Mouse (Mus musculus) cortical plate, adult 2 months (tissue): ENCODE results near the gene Gm10775. TPM values are rescaled to one million over a fixed set of nuclear protein-coding genes. Genes with fewer than 3 reads are reported as not detected.

Experiments used
- H3K27ac ChIP-seq: fragments of 200-500 bp; 2 replicates; pipeline ENCODE4 v1.5.1; 2012; ENCODE audit warnings: low read length, control low read depth, inconsistent platforms; ENCODE audit not compliant: insufficient read depth
- H3K4me1 ChIP-seq: fragments of 200-500 bp; 2 replicates; pipeline ENCODE4 v1.6.1; 2011; ENCODE audit warnings: low read length; ENCODE audit not compliant: control insufficient read depth, insufficient read depth
- H3K4me3 ChIP-seq: fragments of 200-500 bp; 2 replicates; pipeline ENCODE4 v1.5.1; 2011; ENCODE audit warnings: mild to moderate bottlenecking, low read length, control low read depth; ENCODE audit not compliant: insufficient read depth
- CTCF ChIP-seq: fragments of 200-500 bp; IDR thresholded peaks from 2 replicates; pipeline ENCODE4 v1.5.1; 2011; ENCODE audit warnings: mild to moderate bottlenecking, control low read depth, low read length; ENCODE audit not compliant: insufficient read depth; ENCODE audit errors: extremely low read depth
- POLR2A ChIP-seq: fragments of 200-500 bp; IDR thresholded peaks from 2 replicates; pipeline ENCODE4 v1.6.1; 2011; ENCODE audit warnings: mild to moderate bottlenecking, low read length, control low read depth; ENCODE audit not compliant: insufficient read depth; ENCODE audit errors: extremely low read depth
- polyA plus RNA-seq: library from polyadenylated mRNA; depleted of rRNA; stranded (reverse); fragments of >200 nt; gene quantifications from 2 replicates; pipeline ENCODE4 v1.2.3, GENCODE M21; 2012; rRNA removed

The Gm10775 gene
- polyA plus RNA-seq, 1 experiment: 0.73 TPM

DNA sequence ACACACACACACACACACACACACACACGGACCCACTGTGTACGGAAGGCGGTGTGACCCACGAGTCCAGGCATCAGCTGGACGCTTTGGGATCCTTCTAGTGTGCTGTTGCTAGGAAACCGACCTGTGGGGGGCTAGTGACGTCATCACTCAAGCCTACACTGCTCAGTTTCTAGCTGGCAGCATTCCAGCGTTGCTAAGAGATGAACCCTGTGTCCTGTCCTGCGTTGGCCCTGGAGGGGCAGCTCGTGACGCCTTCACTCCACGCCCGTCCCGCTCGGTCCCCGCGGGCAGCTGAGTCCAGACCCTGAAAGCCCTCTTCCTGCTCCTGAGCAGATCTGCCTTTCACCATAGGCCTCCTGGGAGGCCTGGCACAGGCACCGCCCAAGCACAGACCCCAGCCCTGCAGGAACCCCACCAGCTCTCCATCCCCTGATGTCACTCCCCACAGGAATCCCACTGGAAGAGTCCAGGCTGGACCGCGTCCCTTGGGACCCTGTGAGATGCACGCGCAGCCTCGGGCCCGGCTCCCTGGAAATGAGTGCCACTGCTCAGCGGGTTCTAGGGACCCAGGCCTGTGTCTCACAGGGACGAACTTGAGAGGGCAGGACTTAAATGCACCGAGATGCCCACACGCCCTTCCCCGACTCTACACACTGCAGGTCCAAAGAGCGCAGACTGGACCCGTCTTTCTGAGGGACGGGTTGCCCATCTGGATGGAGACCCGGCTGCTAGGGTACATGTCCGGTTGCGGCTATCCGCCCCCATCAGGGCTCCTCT, 974 bp upstream of the Gm10775 start:
- Histone ChIP-seq H3K4me1 (no peaks in the 10 kb centered on the region), H3K27ac (no peak overlapping the region), H3K4me3 (peak overlapping the region; percentile 31)
- TF ChIP-seq CTCF (no peak), POLR2A (no peak)

DNA sequence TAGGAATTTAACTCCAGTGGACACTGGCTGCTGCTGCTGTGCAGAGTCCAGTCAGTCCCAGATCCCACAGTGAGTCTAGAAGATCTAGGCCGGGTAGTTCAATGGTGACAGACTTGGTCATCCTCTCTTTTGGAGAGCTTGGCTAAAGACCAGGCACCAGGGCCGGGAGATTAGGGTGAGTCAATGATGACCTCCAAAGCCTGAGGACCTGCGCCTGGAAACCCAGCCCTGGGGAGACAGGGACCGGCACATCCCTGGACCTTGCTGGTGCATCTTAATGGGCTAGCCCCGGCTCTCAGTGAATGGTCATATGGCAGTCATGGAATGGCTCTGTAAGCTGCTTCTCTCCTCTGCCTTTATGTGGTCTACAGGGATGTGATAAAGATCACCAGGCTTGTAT, 2.7 kb downstream of the Gm10775 start:
- Histone ChIP-seq H3K4me1 (no peaks in the 10 kb centered on the region), H3K27ac (no peak overlapping the region), H3K4me3 (no peak overlapping the region)
- TF ChIP-seq POLR2A: no peak
- TF ChIP-seq CTCF: no peak

DNA sequence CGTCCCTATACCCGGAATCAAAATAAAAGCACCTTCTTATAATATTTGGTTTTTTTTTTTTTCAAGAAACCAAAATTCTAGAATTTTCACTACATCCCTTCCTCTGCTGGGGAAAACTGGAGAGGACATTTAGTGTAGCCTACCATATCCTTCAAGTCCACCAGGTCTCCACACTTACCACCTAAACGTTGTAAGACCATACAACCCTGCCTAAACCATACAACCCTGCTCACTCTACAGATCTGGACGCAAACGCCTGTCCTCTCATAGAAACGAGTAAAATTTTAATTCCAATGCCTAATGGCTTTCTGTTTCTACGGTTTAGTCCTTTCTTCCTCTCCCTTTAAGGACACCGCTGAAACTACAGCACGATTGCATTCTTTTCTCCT, 18.6 kb downstream of the Gm10775 start:
- no peak for TF ChIP-seq CTCF
- TF ChIP-seq POLR2A: no peak
- Histone ChIP-seq H3K27ac (no peak overlapping the region), H3K4me1 (no peaks in the 10 kb centered on the region), H3K4me3 (peak overlapping the region; percentile 68)

DNA sequence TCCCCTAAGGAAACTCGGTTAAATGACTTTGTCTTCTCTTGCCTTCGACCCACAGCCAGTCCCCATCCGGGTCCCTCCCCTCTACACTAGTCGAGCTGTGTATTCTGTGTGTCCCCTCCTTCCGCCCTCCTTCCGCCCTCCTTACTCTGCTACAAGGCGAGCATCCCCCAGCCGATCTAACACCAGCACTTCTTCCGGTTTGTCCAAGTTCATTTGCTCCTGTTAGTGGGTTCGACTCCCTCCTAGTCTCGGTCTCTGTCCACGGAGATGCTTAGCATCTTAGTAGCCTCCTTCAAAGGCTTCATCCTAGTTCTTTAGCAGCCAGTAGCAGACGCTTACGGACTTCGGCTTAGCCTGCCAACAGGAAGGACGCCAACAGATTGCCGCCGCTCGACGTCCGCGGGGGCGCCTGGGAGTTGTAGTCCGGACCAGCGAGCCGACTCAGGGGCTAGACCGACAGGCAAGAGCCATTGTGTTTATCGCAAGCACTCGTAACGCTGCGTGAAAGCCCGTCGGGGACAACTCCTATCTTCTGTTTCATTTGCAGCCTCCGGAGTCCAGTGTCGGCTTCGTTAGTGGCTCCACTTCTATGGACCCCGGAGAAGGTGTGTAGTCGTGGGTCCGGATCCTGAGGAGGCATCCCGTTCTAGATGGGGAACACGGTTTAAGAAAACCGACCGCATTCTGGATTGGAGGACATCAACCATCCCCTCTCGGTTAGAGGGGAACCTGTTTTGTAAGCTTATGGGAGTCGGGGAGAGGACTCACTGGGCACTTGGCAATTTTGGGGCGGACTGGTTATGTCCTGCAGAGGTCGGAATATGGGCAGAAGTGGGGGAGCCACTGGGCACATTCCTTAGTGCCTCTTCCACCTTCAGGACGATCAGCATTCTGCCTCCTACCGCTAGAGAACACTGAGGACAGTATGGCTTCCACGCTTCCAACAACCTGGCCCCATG, 19.3 kb downstream of the Gm10775 start, which contains the start of gene Zfp369:
TSS of gene Zfp369 (plus strand) at position 432 of the 959 bp plus-strand sequence.
- TF ChIP-seq CTCF (no peak), POLR2A (peak; percentile 63; the same call in 1 of the 2 replicates)
- Histone ChIP-seq H3K4me3 (peak within 1 kb of the TSS; percentile 68), H3K4me1 (no peaks in the 10 kb centered on the region), H3K27ac (peak within 1 kb of the TSS; percentile 72)

DNA sequence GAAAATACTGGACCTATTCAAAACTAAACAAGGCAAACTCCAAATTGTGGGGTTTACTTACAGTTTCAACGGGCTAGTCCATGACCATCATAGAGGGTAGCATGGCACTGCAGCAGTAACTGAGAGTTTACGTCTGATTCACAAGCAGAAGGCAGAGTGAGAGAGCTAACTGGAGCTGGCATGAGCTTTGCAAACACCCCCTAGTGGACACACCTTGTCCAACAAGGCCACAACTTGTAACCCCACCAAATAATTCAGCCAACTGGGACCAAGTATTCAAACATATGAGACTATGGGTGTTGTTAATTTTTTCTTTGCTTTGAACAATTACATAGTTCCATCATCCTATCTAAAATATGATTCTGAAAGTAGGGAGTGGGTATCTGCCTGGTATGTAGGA, 27.4 kb downstream of the Gm10775 start:
- Histone ChIP-seq H3K27ac (no peak overlapping the region), H3K4me1 (no peaks in the 10 kb centered on the region), H3K4me3 (no peak overlapping the region)
- TF ChIP-seq CTCF (no peak), POLR2A (no peak)

DNA sequence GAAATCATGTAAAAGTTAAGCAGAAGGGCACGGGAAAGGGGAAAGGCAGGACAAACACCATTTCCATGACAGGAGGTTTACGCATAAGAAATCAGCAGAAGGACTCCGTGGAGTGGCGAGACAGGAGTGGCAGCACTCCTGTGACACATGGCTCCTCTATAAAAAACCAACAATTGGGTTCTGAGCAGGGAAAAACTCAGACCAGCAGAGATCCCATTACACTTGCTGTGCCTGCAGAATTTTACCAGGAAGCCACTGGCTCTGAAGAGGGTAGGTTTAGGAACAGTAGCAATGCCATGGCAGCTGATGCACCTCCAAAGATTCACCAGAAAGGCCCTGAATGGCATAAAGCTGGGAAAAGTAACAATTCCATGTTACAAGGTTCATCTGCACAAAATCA, 37.0 kb downstream of the Gm10775 start:
- Histone ChIP-seq H3K27ac (no peak overlapping the region), H3K4me3 (no peak overlapping the region), H3K4me1 (no peaks in the 10 kb centered on the region)
- TF ChIP-seq CTCF: no peak
- no peak for TF ChIP-seq POLR2A

Other genes with a start within 250 kb of the Gm10775 start
- gene Spata31d1c, start 226.5 kb upstream of the Gm10775 start, polyA plus RNA-seq: not detected in 2 replicates
- not detected in 2 replicates for gene Prss47, start 206.8 kb upstream of the Gm10775 start, polyA plus RNA-seq
- gene Mfsd14b, start 146.6 kb upstream of the Gm10775 start, polyA plus RNA-seq: 26.8 and 27.2 TPM in 2 replicates
- not detected in 2 replicates for gene Olfr465-ps1, start 121.5 kb upstream of the Gm10775 start, polyA plus RNA-seq
- not detected in 2 replicates for gene Olfr466, start 109.3 kb upstream of the Gm10775 start, polyA plus RNA-seq
- 0.23 TPM in 2 replicates for gene Nlrp4f, start 53.6 kb upstream of the Gm10775 start, polyA plus RNA-seq
- 46.7 and 48.0 TPM in 2 replicates for gene Zfp369, start 19.3 kb downstream of the Gm10775 start, polyA plus RNA-seq